Mouse (Mus musculus): Measurements from ENCODE around the gene Irgq.
"Not testable (repeated sequence)": the region's sequence is repeated elsewhere in the genome, so short reads cannot be mapped to it uniquely, and the experiment has no call there.

The Irgq gene

GRCm38 (mm10) chr7:24530062-24530931 lies at the start of gene Irgq:
Gene Irgq, plus strand, starts transcription at chr7:24530689.
- DNase-seq: peak; percentile 97 to 98

GRCm38 (mm10) chr7:24480986-24481473 lies 49.5 kb upstream of the Irgq start:
- DNase-seq: no peak

GRCm38 (mm10) chr7:24481474-24482207 lies 48.8 kb upstream of the Irgq start, which contains the start of gene Cadm4:
Gene Cadm4, plus strand, starts transcription at chr7:24482023.
- peak; percentile 88 to 90 for DNase-seq

GRCm38 (mm10) chr7:24482208-24483020 lies 48.1 kb upstream of the Irgq start:
- DNase-seq: no peak

GRCm38 (mm10) chr7:24483291-24483690 lies 47.2 kb upstream of the Irgq start:
- not testable (repeated sequence) for DNase-seq

- no peak for DNase-seq
These were observed 45.0 kb upstream of the Irgq start for GRCm38 (mm10) chr7:24485481-24485880.

GRCm38 (mm10) chr7:24486654-24487130 lies 43.8 kb upstream of the Irgq start:
- no peak for DNase-seq

GRCm38 (mm10) chr7:24487403-24487802 lies 43.1 kb upstream of the Irgq start:
- DNase-seq: no peak

- no peak for DNase-seq
These were observed 42.2 kb upstream of the Irgq start for GRCm38 (mm10) chr7:24488303-24488702.

- peak in 1 of 2 experiments; percentile 34 for DNase-seq
These were observed 30.5 kb upstream of the Irgq start for GRCm38 (mm10) chr7:24499856-24500577.

- peak; percentile 44 to 51 for DNase-seq
These were observed 29.6 kb upstream of the Irgq start for GRCm38 (mm10) chr7:24500929-24501328.

- peak; percentile 53 to 54 for DNase-seq
These were observed 29.0 kb upstream of the Irgq start for GRCm38 (mm10) chr7:24501492-24501891.

- no peak for DNase-seq
These were observed 26.5 kb upstream of the Irgq start for GRCm38 (mm10) chr7:24504004-24504403.

- no peak for DNase-seq
These were observed 25.6 kb upstream of the Irgq start for GRCm38 (mm10) chr7:24504868-24505267.

- no peak for DNase-seq
These were observed 24.9 kb upstream of the Irgq start for GRCm38 (mm10) chr7:24505447-24506064.

GRCm38 (mm10) chr7:24506065-24506459 lies 24.4 kb upstream of the Irgq start:
- DNase-seq: no peak

GRCm38 (mm10) chr7:24506476-24506837 lies 24.0 kb upstream of the Irgq start:
- DNase-seq: no peak

GRCm38 (mm10) chr7:24506838-24507725 lies 23.4 kb upstream of the Irgq start, which contains the start of gene Zfp428:
Gene Zfp428, plus strand, starts transcription at chr7:24507006.
- peak; percentile 66 for DNase-seq

- peak in 1 of 2 experiments; percentile 21 for DNase-seq
These were observed 22.8 kb upstream of the Irgq start for GRCm38 (mm10) chr7:24507726-24508114.

GRCm38 (mm10) chr7:24512355-24512754 lies 18.1 kb upstream of the Irgq start, which contains the start of gene AC161166.1:
Gene AC161166.1, minus strand, starts transcription at chr7:24512455.
- no peak for DNase-seq
